Mouse (Mus musculus): ENCODE results near the gene Sdsl. TPM values are rescaled to one million over a fixed set of nuclear protein-coding genes. Genes with fewer than 3 reads are reported as not detected.

Sdsl gene
- polyA plus RNA-seq, 1 experiment: 0.69 TPM

DNA sequence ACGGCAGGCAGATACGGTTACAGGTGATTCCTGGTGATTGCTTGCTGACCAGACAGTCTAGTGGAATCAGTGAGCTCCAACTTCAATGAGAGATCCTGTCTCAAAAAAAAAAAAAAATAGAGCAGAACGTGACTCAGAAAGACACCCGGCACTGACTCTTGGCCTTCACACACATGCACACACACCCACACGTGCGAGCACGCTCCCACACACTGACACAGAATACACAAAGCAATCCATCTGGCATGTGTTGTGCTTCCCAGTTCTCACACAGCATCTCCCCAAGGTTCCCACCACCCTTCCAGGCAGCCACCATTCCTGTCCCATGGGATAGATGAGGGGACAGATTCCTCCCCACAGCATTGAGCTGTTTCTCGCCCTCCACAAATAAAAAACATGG is 52.5 kb downstream of the Sdsl start:
- Histone ChIP-seq H3K27me3 (ENCODE audit: control insufficient read depth, insufficient read depth, insufficient read length) (peaks cover 18% of the 10 kb centered on the region), H3K36me3 (ENCODE audit: control insufficient read depth, insufficient read depth) (no peaks in the 10 kb centered on the region), H3K79me2 (ENCODE audit: control insufficient read depth, insufficient read depth) (no peaks in the 10 kb centered on the region), H3K79me3 (ENCODE audit: low read depth) (no peaks in the 10 kb centered on the region), H3ac (ENCODE audit: control insufficient read depth, insufficient read length, low read depth) (no peak overlapping the region), H3K4me3 (ENCODE audit: insufficient read depth, poor library complexity, severe bottlenecking) (no peak overlapping the region)
- TF ChIP-seq CEBPB (IDR thresholded peaks at IDR 0.05; ENCODE audit: low read depth) (no peak), FOSL1 (IDR thresholded peaks at IDR 0.05; ENCODE audit: insufficient read depth, low read length, poor library complexity, severe bottlenecking) (no peak), USF1 (IDR thresholded peaks at IDR 0.05; ENCODE audit: low read depth) (no peak), MYOG (IDR thresholded peaks at IDR 0.05; ENCODE audit: control insufficient read depth, extremely low read depth, insufficient read length) (no peak), CTCF (IDR thresholded peaks at IDR 0.05; ENCODE audit: control insufficient read depth, insufficient read depth, insufficient read length) (no peak), MYOD1 (IDR thresholded peaks at IDR 0.05; ENCODE audit: control insufficient read depth, insufficient read length, low read depth) (no peak), MAX (IDR thresholded peaks at IDR 0.05) (no peak)

DNA sequence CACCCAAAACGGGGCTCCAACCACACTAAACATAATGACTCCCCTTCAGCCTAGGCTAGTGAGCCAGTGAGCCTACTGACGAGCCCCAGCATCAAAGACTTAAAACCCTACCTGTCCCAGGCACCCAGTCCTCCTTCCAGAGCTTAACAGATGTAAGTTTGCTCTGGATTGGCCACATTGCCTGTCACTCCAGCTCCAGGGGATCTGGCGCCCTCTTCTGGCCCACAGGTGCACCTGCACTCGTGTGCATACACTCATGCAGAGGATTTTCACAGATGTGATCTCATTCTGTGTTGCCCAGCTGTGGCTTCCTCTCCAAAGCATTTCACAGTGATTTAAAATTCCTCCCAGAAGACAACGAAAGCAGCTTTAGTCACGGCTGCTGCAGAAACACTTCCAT is 59.2 kb downstream of the Sdsl start:
- TF ChIP-seq MYOG (IDR thresholded peaks at IDR 0.05; ENCODE audit: control insufficient read depth, extremely low read depth, insufficient read length) (no peak), MAX (IDR thresholded peaks at IDR 0.05) (no peak), MYOD1 (IDR thresholded peaks at IDR 0.05; ENCODE audit: control insufficient read depth, insufficient read length, low read depth) (no peak), CEBPB (IDR thresholded peaks at IDR 0.05; ENCODE audit: low read depth) (no peak), CTCF (IDR thresholded peaks at IDR 0.05; ENCODE audit: control insufficient read depth, insufficient read depth, insufficient read length) (no peak), FOSL1 (IDR thresholded peaks at IDR 0.05; ENCODE audit: insufficient read depth, low read length, poor library complexity, severe bottlenecking) (no peak), USF1 (IDR thresholded peaks at IDR 0.05; ENCODE audit: low read depth) (no peak)
- no peak overlapping the region for H3ac ChIP-seq (ENCODE audit: control insufficient read depth, insufficient read length, low read depth)
- H3K4me3 ChIP-seq (ENCODE audit: insufficient read depth, poor library complexity, severe bottlenecking): no peak overlapping the region
- H3K79me3 ChIP-seq (ENCODE audit: low read depth): no peaks in the 10 kb centered on the region
- peaks cover 38% of the 10 kb centered on the region for H3K27me3 ChIP-seq (ENCODE audit: control insufficient read depth, insufficient read depth, insufficient read length)
- H3K36me3 ChIP-seq (ENCODE audit: control insufficient read depth, insufficient read depth): no peaks in the 10 kb centered on the region
- H3K79me2 ChIP-seq (ENCODE audit: control insufficient read depth, insufficient read depth): no peaks in the 10 kb centered on the region

DNA sequence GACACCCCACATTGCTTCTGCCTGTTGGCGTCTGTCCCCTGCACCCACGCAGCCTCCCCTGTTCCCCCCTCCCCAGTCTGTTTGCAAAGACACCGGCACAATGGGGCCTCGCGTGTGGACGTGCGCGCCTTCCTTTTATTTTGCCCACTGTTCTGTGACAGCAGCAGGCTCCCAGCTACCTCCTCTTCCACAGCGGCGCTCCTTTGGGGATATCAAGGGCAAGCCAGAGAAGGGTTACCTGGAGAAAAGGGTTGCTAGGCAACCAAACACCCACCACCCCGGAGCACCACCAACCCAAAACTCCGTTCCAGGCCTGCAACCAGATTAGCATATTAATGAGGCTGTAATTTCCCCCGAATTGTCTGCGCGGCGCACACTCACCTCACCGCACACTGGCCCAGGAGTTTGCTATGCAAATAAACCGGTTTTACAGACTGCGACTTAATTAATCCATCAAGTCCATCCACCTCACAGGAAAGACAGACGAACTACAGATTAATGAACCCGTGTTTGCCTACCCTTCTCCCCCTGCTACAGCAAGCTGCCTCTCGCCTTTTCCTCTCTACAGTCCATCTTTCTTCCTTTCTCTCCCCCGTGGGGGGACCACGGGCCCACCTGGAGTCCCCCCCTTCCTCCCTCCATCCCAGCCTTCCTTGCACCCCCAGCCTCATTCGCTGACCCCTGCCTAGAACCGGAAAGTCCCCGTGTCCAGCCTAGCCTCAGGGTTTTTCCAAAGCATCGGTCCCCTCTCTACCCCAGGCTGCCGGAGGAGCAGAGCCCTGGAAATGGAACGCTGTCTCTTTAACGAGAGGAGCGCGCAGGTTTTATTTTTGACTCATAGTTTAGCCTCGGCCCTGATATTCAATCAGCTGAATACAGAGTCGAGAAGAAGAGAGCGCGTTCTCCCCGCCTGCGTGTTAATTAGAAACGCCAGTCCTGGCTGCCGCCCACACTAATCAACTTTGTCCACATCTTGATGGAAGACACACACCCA is 62.9 kb downstream of the Sdsl start:
- TF ChIP-seq CEBPB (IDR thresholded peaks at IDR 0.05; ENCODE audit: low read depth): no peak
- TF ChIP-seq USF1 (IDR thresholded peaks at IDR 0.05; ENCODE audit: low read depth): no peak
- no peak for TF ChIP-seq MYOG (IDR thresholded peaks at IDR 0.05; ENCODE audit: control insufficient read depth, extremely low read depth, insufficient read length)
- no peak for TF ChIP-seq FOSL1 (IDR thresholded peaks at IDR 0.05; ENCODE audit: insufficient read depth, low read length, poor library complexity, severe bottlenecking)
- no peak for TF ChIP-seq CTCF (IDR thresholded peaks at IDR 0.05; ENCODE audit: control insufficient read depth, insufficient read depth, insufficient read length)
- TF ChIP-seq MYOD1 (IDR thresholded peaks at IDR 0.05; ENCODE audit: control insufficient read depth, insufficient read length, low read depth): no peak
- no peak for TF ChIP-seq MAX (IDR thresholded peaks at IDR 0.05)
- H3K79me3 ChIP-seq (ENCODE audit: low read depth): no peaks in the 10 kb centered on the region
- H3K36me3 ChIP-seq (ENCODE audit: control insufficient read depth, insufficient read depth): no peaks in the 10 kb centered on the region
- H3ac ChIP-seq (ENCODE audit: control insufficient read depth, insufficient read length, low read depth): no peak overlapping the region
- H3K27me3 ChIP-seq (ENCODE audit: control insufficient read depth, insufficient read depth, insufficient read length): peaks cover 46% of the 10 kb centered on the region
- no peak overlapping the region for H3K4me3 ChIP-seq (ENCODE audit: insufficient read depth, poor library complexity, severe bottlenecking)
- H3K79me2 ChIP-seq (ENCODE audit: control insufficient read depth, insufficient read depth): no peaks in the 10 kb centered on the region

DNA sequence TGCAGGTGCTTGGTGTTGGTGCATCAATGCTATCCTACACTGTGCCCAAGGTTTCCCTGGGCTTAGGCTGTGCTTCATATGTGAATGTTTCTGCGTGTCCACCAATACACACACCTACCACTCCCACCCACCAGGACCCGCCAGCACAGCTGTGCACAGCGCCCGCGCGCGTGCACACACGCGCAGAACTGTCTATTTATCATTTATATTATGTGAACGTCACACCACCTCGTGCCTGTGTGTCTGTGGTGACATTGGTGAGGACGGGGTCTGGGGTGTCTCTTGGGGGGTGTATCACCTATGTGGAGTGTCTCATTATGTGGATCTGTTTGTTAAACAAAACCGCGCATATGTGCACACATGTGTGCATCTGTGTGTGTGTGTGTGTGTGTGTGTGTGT is 63.7 kb downstream of the Sdsl start:
- H3K79me3 ChIP-seq (ENCODE audit: low read depth): no peaks in the 10 kb centered on the region
- H3ac ChIP-seq (ENCODE audit: control insufficient read depth, insufficient read length, low read depth): no peak overlapping the region
- H3K79me2 ChIP-seq (ENCODE audit: control insufficient read depth, insufficient read depth): no peaks in the 10 kb centered on the region
- H3K27me3 ChIP-seq (ENCODE audit: control insufficient read depth, insufficient read depth, insufficient read length): peaks cover 54% of the 10 kb centered on the region
- H3K4me3 ChIP-seq (ENCODE audit: insufficient read depth, poor library complexity, severe bottlenecking): no peak overlapping the region
- no peaks in the 10 kb centered on the region for H3K36me3 ChIP-seq (ENCODE audit: control insufficient read depth, insufficient read depth)
- TF ChIP-seq MAX (IDR thresholded peaks at IDR 0.05) (no peak), MYOD1 (IDR thresholded peaks at IDR 0.05; ENCODE audit: control insufficient read depth, insufficient read length, low read depth) (no peak), MYOG (IDR thresholded peaks at IDR 0.05; ENCODE audit: control insufficient read depth, extremely low read depth, insufficient read length) (no peak), CEBPB (IDR thresholded peaks at IDR 0.05; ENCODE audit: low read depth) (no peak), CTCF (IDR thresholded peaks at IDR 0.05; ENCODE audit: control insufficient read depth, insufficient read depth, insufficient read length) (no peak), FOSL1 (IDR thresholded peaks at IDR 0.05; ENCODE audit: insufficient read depth, low read length, poor library complexity, severe bottlenecking) (no peak), USF1 (IDR thresholded peaks at IDR 0.05; ENCODE audit: low read depth) (no peak)

Other genes starting within 250 kb of the Sdsl start
- gene Lhx5, start 41.1 kb downstream of the Sdsl start, polyA plus RNA-seq (2012; fragmentation: generic; extraction: Trizol): not detected
- 0.19 TPM for gene Sds, start 3.7 kb upstream of the Sdsl start, polyA plus RNA-seq (2012; fragmentation: generic; extraction: Trizol)
- gene Plbd2, start 30.8 kb upstream of the Sdsl start, polyA plus RNA-seq (2012; fragmentation: generic; extraction: Trizol): 36.4 TPM
- 6.1 TPM for gene Slc8b1, start 38.4 kb upstream of the Sdsl start, polyA plus RNA-seq (2012; fragmentation: generic; extraction: Trizol)
- 34.6 TPM for gene Tpcn1, start 115.9 kb upstream of the Sdsl start, polyA plus RNA-seq (2012; fragmentation: generic; extraction: Trizol)
- 0.33 TPM for gene Iqcd, start 116.2 kb upstream of the Sdsl start, polyA plus RNA-seq (2012; fragmentation: generic; extraction: Trizol)
- gene Rita1, start 139.8 kb upstream of the Sdsl start, polyA plus RNA-seq (2012; fragmentation: generic; extraction: Trizol): 17.2 TPM
- gene Ddx54, start 139.9 kb upstream of the Sdsl start, polyA plus RNA-seq (2012; fragmentation: generic; extraction: Trizol): 50.2 TPM
- gene Cfap73, start 161.4 kb upstream of the Sdsl start, polyA plus RNA-seq (2012; fragmentation: generic; extraction: Trizol): not detected
- not detected for gene Rasal1, start 176.0 kb upstream of the Sdsl start, polyA plus RNA-seq (2012; fragmentation: generic; extraction: Trizol)
- not detected for gene Dtx1, start 239.1 kb upstream of the Sdsl start, polyA plus RNA-seq (2012; fragmentation: generic; extraction: Trizol)